Mouse (Mus musculus) mouse embryonic stem cell (cell line): ENCODE data around the gene Cyfip2.

Experiments
- in situ Hi-C, 2 experiments: fragments of 300-500 bp; cut with MboI; formaldehyde crosslinking; loops; 1 replicate in 1 of 2; 3 replicates in 1 of 2; pipeline ENCODE4 v1.14.3; 2019 to 2020; ENCODE audit warnings: low sequenced_read_pairs in 2 of 2, low pct_unique_long_range_greater_than_20kb in 1 of 2, mixed read lengths in 1 of 2; ENCODE audit not compliant: unreplicated experiment in 1 of 2

Cyfip2 gene

DNA sequence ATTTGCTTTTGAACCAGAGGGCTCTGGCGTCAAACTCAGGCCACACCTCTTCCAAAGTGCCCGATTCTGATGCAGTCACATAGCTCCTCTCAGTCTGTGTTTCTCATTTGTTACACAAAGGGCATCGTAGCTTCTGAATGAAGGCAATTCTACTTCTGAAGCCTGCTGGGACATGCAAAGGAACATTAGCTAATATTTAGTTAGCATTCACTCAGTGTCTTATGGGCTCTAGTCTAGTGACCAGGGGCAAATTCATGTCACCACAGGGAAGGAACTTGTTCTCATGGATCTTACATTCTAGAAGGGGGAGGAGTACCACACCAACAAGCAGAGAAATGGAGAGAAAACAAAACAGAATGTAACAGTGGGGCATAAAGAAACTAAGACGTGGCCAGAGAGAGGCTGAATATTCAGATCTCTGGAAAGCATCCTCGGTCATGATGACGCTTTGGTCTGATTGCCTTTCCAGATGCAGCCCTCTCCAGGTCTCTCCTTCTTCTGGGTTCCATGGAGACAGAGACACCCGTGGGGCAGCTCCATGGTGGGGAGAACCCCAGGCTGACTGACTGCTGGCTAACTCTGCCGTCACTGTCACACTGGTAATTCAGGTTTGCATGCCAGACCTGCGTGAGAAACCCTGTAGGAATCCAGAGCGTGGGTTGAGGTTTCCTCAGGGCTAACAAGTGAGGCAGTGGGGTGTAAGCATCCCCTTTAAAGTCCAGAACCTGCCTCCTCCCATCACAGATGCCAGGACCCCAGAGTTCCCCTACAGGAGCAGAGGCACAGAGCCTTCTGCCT is 135.2 kb downstream of the Cyfip2 start:
- in situ Hi-C loops, result no loop called here

DNA sequence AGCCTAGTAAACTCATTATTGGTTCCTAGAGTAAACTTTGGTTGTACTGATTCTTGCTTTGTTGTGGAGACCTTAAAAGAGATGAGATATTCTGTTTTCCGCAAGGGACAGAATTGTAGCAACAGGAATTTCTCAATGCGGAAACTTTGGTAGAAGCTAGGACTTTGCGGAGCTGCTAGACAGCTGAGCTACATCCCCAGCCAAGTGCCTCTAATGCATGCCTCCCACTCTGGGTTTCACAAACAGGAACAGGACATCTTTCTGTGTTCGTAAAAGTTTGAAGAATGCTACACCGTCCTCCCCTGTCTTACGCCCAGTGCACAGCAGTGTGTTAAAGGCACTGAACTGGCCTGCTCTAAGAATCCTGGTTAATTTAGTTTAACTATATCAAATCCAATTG is 136.5 kb downstream of the Cyfip2 start:
- in situ Hi-C loops, result no loop called here

- in situ Hi-C loops, result no loop called here
Observed at GRCm38 (mm10) chr11:46172128-46172527, 140.5 kb downstream of the Cyfip2 start.

DNA sequence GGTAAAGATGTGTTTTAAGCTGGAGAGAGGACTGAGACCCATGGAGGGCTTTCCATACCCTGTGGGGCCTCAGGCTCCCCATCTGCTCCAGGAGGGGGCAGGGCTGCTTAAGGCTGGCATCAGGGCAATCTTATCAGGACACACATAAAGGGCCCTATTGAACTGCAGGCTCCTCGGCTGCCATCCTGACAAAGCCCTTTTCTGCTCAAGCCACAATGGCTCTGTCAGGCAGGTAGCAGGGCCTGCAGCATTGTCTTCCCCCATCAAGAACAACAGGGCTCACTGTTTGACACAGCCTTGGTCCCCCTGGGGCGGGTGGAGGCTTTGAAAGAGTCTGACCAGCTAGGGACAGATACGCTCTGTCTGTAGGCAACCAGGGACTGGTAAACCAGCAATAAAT is 142.8 kb downstream of the Cyfip2 start:
- in situ Hi-C loops, result no loop called here

DNA sequence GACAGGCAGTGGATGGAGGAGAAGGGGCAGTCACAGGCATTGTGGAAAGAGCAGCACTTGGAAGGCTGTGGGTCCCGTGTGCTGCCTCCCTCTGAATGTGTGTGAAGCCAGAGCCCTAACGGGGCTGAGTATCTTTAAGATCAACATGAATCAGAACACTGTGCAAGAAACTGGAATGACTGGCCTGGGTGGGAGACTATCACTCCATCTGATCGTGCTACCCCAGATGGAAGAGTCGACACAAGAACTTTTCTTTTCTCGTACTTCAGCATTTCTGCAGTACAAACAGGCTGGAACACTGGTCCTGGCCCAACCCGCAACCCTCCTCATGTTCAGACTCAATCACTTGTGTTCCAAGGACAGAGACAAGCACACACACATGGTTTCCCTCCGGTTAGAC is 144.2 kb downstream of the Cyfip2 start:
- in situ Hi-C loops, result no loop called here

- in situ Hi-C loops, result no loop called here
Observed at GRCm38 (mm10) chr11:46165866-46166585, 146.6 kb downstream of the Cyfip2 start, which contains the start of gene Nipal4. TSS of gene Nipal4 (minus strand) at chr11:46166508.

GRCm38 (mm10) chr11:46157462-46157861 is 155.2 kb downstream of the Cyfip2 start:
- in situ Hi-C loops, result no loop called here

- in situ Hi-C loops, result no loop called here
Observed at GRCm38 (mm10) chr11:46156945-46157344, 155.7 kb downstream of the Cyfip2 start.

DNA sequence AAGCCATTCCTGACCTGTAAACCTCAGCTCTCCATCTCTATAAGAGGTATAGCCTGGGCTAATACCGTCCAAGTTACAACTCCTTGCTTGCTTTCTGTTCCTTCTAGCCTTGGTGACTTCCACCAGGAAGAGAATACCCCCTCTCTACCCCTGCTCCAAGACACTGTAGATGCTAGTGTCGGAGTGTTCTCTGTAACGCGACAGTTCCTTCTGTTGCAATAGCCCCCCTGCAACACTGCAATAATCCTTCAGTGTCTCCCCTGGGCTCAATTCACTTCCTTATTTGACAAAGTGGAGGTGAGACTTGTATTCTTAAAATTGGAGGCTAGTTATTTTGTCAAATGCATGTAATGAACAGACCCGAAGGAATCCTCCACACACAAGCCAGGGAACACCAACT is 166.0 kb downstream of the Cyfip2 start:
- in situ Hi-C loops, result no loop called here

GRCm38 (mm10) chr11:46145163-46145875 is 167.3 kb downstream of the Cyfip2 start:
- in situ Hi-C loops, result no loop called here
